Mouse (Mus musculus): ENCODE results near the gene Wdpcp.

- TF ChIP-seq CTCF (IDR thresholded peaks at IDR 0.05; ENCODE audit: low read depth) = no peak
- no peak for TF ChIP-seq EP300 (IDR thresholded peaks at IDR 0.05; ENCODE audit: low read depth)
Observed at GRCm38 (mm10) chr11:21547518-21547917, 24.5 kb upstream of the Wdpcp start.
